Mouse (Mus musculus) layer of hippocampus, postnatal 36 days (tissue): Measurements from ENCODE around the gene Mzt1. TPM values are rescaled to one million over a fixed set of nuclear protein-coding genes. Genes with fewer than 3 reads are reported as not detected.

Experiments used
- DNase-seq, 2 experiments: peaks; one replicate each; pipeline ENCODE4 v3.0.0; 2022
- total RNA-seq, 2 experiments: library from RNA; stranded (reverse); gene quantifications; 2 replicates each; pipeline ENCODE4 v1.2.3; 2021

The Mzt1 gene
- total RNA-seq, 2 experiments from 2014 or later = 70.2 to 71.4 TPM

DNA sequence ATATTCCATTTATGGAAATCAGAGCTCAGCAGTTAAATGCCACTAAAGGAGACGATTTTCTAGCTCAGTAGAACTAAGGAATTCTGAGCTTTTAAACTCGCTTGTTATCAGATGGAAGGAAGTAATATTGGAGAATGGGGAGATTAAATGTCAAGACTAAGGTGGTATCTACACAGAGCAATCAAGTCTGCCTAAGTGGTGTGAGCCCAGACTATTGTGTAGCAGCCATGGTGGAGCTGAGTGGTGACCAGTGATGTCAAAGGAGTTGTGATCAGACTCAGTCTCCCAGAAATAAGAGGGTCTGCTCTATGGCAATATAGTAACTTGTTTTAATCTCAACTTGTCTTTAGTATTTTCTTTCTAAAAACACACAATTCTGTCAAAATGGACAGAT, 35.0 kb downstream of the Mzt1 start:
- no peak for DNase-seq

DNA sequence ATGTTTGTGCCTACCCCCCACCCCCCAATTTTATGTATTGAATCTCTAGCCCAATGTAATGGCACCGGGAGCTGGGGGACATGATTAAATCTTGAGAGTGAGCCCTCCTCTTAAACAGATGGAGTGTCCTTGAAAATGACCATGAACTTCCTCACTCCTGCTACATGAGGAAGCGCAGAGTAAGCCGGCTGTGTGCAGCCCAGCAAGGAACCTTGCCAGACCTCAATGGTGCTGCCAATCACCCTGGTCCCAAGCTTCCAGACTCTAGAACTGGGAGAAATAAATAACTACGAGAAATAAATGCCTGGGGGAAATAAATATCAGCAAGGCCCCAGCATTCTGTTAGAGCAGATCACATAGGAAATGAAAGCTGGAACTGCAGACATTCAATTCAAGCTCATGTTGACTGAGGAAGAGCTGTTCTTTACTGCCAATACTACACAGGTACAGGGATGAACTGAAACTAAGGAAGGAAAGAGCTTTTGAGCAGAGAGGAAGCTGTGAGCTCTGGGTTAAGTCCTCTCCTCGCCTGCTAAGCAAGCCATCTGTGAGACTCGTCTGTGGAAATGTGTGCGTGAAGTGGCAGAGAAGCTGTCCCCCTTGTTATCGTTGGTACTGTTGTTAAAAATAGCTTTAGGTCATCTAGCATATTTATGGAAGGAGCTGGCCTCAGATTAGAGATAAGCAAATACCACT, 35.6 kb downstream of the Mzt1 start:
- DNase-seq = no peak

DNA sequence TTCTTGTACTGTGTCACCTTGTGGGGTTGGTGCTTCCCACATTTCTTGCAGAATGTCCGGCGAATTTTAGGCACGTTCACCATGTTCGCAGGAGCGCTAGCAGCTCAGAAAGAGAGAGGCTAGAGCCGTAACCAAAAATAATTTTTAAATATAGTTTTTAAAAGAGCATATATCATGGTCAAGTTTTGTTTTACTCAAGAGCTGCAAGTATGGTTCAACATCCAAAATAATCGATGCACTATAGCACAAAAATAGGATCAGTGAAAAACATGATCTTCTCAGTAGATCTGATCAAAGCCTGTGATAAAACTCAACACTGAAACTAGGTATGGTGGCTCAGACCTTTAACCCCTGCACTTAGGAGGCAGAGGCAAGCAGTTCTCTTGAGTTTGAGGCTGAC, 51.7 kb downstream of the Mzt1 start, which contains the start of gene Rpl36a-ps1:
TSS of gene Rpl36a-ps1 (minus strand) at position 101 of the 400 bp plus-strand sequence.
- DNase-seq = no peak

DNA sequence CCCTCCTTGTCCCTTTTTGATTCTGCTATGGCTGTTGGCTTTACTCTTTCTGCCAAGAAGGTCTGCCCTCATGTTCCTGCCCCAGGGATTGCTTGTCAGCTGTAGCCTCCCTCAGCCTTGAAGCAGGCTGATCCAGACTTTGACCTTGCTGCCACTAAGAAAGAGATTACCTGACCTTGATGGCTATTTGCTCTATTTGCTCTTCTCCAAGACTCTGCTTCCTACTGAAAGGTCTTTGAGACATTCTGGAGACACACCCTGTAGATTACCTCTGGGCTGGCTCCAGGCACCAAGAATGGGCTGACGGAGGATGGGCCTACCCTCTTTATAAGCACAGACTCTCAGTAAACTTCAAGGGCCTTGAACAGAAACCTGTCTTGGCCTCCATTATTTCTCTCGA, 53.5 kb downstream of the Mzt1 start:
- DNase-seq = no peak

DNA sequence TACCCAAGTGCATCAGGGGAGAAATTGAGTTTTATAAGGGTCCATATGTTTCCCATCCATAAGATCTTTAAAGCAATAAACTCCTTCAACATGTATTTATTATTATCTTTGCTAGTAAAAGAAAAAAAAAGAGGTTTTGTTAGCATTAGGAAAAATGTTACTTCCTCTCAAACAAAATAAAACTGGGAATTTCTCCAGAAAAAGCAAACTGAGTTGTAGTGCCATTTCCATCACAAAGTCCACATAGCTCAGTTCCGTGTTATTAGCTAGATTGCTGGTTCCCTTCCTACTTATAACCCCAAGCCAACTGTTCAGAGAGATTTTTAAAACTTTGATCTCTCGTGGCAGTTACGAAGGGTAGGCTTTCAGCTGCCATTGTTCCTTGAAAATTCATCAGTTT, 55.3 kb downstream of the Mzt1 start:
- DNase-seq = no peak

DNA sequence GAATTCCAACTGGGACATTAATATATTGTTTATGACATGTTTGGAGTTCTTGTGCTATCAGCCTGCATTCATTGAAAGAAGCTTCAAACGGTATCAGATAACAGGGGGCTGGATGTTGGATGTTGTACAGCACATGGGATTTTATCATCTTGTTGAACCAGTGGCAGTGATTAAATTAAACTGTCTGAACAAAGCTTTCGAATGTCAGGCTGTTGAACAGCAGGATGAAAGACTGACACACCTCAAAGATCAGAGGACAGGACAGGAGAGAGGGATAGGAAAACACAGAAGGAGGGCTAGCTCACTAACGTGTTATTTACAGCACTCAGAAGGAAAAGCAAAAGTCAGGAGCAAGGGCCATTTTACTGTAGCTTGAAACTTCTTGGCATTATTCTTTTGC, 56.1 kb downstream of the Mzt1 start:
- no peak for DNase-seq

Other genes with a start within 250 kb of the Mzt1 start
- gene Rpl36a-ps1, start 51.8 kb downstream of the Mzt1 start, total RNA-seq = 1 to 10 TPM in 1 of 2 experiments, not detected in 1; 2.6 TPM
- 1 to 10 TPM; 2.6 to 2.7 TPM for gene Bora, start 88 bp upstream of the Mzt1 start, total RNA-seq
- 10 to 100 TPM; 14.3 to 16.2 TPM for gene Pibf1, start 53.3 kb upstream of the Mzt1 start, total RNA-seq
- gene Dis3, start 53.6 kb upstream of the Mzt1 start, total RNA-seq = 10 to 100 TPM; 18.6 to 20.4 TPM